Mouse (Mus musculus) midbrain, embryonic 12.5 days (tissue): ENCODE measurements around the gene Klhl28. TPM values are rescaled to one million over a fixed set of nuclear protein-coding genes. Genes with fewer than 3 reads are reported as not detected.

Experiments used
- ATAC-seq: fragments of 200-750 bp; cut with Nextera tagmentation; 2 replicates; pipeline ENCODE4 v1.8.0; 2017; ENCODE audit warnings: low read depth, moderate TSS enrichment, moderate library complexity; ENCODE audit not compliant: low FRiP score
- H3K27ac ChIP-seq: fragments of 300-500 bp; sonication (generic); replicated peaks from 2 replicates; pipeline ENCODE4 v1.5.1; 2016; ENCODE audit warnings: mild to moderate bottlenecking
- H3K27me3 ChIP-seq: fragments of 300-500 bp; sonication (generic); 2 replicates; pipeline ENCODE4 v1.6.1; 2016; ENCODE audit warnings: mild to moderate bottlenecking
- H3K36me3 ChIP-seq: fragments of 300-500 bp; sonication (generic); 2 replicates; pipeline ENCODE4 v1.6.1; 2016
- H3K4me1 ChIP-seq: fragments of 300-500 bp; sonication (generic); 2 replicates; pipeline ENCODE4 v1.6.1; 2016
- H3K4me2 ChIP-seq: fragments of 300-500 bp; sonication (generic); replicated peaks from 2 replicates; pipeline ENCODE4 v1.6.1; 2016; ENCODE audit warnings: mild to moderate bottlenecking, moderate library complexity
- H3K4me3 ChIP-seq: fragments of 300-500 bp; sonication (generic); 2 replicates; pipeline ENCODE4 v1.5.1; 2016; ENCODE audit warnings: mild to moderate bottlenecking
- H3K9ac ChIP-seq: fragments of 300-500 bp; sonication (generic); replicated peaks from 2 replicates; pipeline ENCODE4 v1.6.1; 2016; ENCODE audit warnings: mild to moderate bottlenecking, moderate library complexity
- H3K9me3 ChIP-seq: fragments of 300-500 bp; sonication (generic); 2 replicates; pipeline ENCODE4 v1.6.1; 2016; ENCODE audit warnings: mild to moderate bottlenecking
- WGBS: fragments of 180-500 bp; shearing (Covaris S2); methylation state at CpG from one replicate; pipeline ENCODE4 v1.1.7; 2016; 5-methylcytosine and 5-hydroxymethylcytosine counted together
- polyA plus RNA-seq: library from polyadenylated mRNA; unstranded; fragments of >200 nt; fragmentation: Nextera tagmentation; extraction: Ambion mirVana; gene quantifications from 2 replicates; pipeline ENCODE4 v1.2.1, GENCODE M21; 2016

The Klhl28 gene
- polyA plus RNA-seq, 1 experiment from 2014 or later, result 19.5 TPM

DNA sequence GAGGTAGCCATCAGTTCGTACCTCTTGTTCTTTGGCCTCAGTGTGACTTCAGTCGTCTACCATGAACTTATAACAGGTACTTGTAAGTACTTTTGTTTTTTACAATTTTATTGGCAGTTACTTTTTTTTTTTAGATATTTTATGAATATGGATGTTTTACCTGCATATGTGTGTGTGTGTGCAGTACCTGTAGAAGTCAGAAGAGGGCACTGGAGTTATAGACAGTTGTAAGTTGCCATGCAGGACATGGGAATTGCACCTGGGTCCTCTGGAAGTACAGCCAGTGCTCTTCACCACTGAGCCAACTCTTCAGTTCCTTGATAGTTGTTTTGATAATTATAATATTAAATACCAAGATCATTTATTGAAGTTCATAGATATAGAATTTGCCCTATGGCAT is 27.8 kb downstream of the Klhl28 start:
- WGBS, result 84% methylated on average over 2 of the region's 2 CpGs

DNA sequence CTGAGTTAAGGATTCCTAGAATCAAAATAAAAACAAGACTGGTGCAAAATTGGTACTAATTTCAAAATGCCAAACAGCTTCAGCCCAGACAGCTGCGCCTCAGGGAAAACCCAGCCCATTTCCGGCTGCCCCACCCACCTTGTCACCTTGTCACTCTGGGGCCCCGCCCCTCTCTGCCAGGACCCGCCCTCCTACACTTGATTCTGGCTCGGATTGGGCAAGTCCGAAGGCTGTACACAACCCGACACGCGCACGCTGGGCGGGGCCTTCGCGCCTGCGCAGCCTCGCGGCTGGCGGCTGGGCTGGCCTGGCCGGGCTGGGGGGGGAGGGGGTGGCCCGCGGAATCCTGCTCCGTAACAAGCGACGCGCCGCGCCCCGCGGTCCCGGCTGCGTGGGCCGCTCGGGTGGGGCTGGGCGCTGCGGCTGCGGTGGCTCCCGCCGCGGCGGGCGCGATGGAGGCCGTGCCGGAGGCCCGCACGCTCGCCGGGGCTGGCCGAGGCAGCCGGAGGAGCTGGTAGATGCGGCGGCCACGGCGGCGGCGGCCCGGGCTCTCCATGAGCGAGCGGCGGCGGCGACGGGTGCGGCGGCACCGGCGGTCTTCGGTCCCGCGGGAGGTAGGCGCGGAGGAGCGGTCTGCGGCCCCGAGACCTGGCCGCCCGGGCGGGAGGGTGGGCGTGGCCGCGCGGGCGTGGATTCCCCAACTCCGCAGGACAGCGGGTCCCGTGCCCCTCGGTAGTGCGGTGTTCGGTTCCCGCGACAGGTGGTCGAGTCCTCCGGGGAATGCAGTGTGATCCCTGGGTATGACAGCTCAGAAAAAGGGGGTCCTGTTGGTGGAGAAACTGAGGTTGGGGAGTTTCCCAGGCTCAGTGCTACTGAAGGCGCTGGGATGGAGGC is 47.5 kb downstream of the Klhl28 start, which contains the start of gene Gm527:
Gene Gm527 (plus strand): TSS at position 329 of the 894 bp plus-strand sequence.
- Histone ChIP-seq H3K4me3 (peak within 1 kb of the TSS; percentile 77), H3K27ac (peak within 1 kb of the TSS; percentile 74), H3K36me3 (peaks cover 6% of the 10 kb centered on the region; the same call in 1 of the 2 replicates), H3K9ac (peak within 1 kb of the TSS; percentile 87), H3K27me3 (peaks cover 5% of the 10 kb centered on the region), H3K4me1 (no peaks in the 10 kb centered on the region), H3K4me2 (peak within 1 kb of the TSS; percentile 84), H3K9me3 (no peaks in the 10 kb centered on the region)
- peak; percentile 100 for ATAC-seq
- under 1% methylated on average over 53 of the region's 93 CpGs for WGBS

More for the DNA sequence above, 27.8 kb downstream of the Klhl28 start:
- no peaks in the 10 kb centered on the region for H3K9me3 ChIP-seq
- no peaks in the 10 kb centered on the region for H3K4me1 ChIP-seq
- no peak overlapping the region for H3K9ac ChIP-seq
- no peak for ATAC-seq
- no peak overlapping the region for H3K4me3 ChIP-seq
- no peaks in the 10 kb centered on the region for H3K27me3 ChIP-seq
- no peak overlapping the region for H3K27ac ChIP-seq
- no peak overlapping the region for H3K4me2 ChIP-seq
- H3K36me3 ChIP-seq, result peaks cover 10% of the 10 kb centered on the region; the same call in 1 of the 2 replicates

DNA sequence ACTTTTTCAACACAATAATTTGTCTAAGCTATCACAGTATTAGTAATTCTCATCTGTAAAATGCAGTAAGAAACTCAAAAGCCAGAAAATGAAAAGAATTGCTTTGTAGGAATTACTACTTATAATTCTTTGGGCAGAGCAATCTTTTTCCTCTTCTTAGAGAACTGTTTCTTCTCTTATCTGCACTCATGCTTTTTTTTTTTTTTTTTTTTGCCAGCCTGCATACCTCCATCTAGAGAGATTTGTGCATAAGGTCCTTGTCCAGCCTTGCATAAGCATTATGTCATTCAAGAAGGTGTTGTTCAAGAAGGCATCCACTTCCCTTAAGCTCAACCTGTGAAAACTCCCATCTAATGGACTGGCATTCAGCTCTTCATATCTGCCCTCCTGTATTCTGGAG is 48.6 kb downstream of the Klhl28 start:
- Histone ChIP-seq H3K36me3 (no peaks in the 10 kb centered on the region), H3K4me2 (no peak overlapping the region)

DNA sequence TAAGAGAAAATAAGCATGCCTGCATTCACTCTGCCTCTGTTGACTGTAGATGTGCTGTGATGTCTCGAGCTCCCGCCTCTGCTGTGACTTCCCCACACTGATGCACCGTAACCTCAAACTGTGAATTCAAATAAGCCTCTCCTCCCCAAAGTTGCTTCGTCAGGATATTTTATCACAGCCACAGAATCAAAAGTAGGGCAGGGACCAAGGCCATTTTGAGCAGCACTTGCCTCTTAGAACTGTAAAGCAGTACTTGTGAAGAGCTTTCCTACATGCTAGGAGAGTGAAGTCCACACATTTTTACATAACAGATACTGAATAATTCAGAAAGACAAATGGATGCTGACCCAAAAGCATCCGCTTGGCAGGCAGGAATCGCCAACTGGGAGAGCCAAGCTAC is 52.3 kb downstream of the Klhl28 start:
- no peak overlapping the region for H3K9ac ChIP-seq
- ATAC-seq, result no peak
- H3K4me3 ChIP-seq, result no peak overlapping the region
- WGBS, result 69% methylated on average over 6 of the region's 6 CpGs
- H3K4me2 ChIP-seq, result no peak overlapping the region
- no peaks in the 10 kb centered on the region for H3K4me1 ChIP-seq
- peaks cover 5% of the 10 kb centered on the region for H3K27me3 ChIP-seq
- no peaks in the 10 kb centered on the region for H3K9me3 ChIP-seq
- H3K36me3 ChIP-seq, result no peaks in the 10 kb centered on the region
- H3K27ac ChIP-seq, result no peak overlapping the region

More for the DNA sequence above, 48.6 kb downstream of the Klhl28 start:
- Histone ChIP-seq H3K27me3 (peaks cover 5% of the 10 kb centered on the region), H3K27ac (no peak overlapping the region), H3K4me3 (no peak overlapping the region), H3K9me3 (no peaks in the 10 kb centered on the region), H3K4me1 (no peaks in the 10 kb centered on the region), H3K9ac (no peak overlapping the region)
- ATAC-seq, result no peak

DNA sequence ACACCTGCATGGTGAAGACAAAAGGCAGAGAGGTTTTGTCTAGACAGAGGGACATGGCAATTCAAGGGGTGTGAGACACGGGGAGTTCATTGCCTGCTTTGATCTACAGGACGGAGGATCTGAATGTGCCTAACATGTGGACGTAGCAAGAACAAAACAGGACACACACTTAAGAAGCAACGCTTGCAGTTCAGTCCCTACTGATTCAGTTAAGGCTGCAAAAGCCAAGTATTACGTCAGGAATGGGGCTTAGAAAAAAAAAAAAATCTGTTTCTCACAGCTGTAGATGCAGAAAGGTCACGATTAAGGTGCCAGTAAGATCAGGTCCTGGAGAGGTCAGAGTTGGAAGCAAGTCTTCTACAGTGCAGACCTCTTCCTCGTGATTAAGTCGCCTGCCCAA is 62.1 kb downstream of the Klhl28 start:
- Histone ChIP-seq H3K36me3 (no peaks in the 10 kb centered on the region), H3K27me3 (no peaks in the 10 kb centered on the region), H3K4me2 (no peak overlapping the region), H3K4me3 (no peak overlapping the region), H3K9ac (no peak overlapping the region), H3K27ac (no peak overlapping the region), H3K4me1 (peaks cover 5% of the 10 kb centered on the region; the same call in 1 of the 2 replicates), H3K9me3 (no peaks in the 10 kb centered on the region)
- ATAC-seq, result no peak
- 77% methylated on average over 8 of the region's 8 CpGs for WGBS

DNA sequence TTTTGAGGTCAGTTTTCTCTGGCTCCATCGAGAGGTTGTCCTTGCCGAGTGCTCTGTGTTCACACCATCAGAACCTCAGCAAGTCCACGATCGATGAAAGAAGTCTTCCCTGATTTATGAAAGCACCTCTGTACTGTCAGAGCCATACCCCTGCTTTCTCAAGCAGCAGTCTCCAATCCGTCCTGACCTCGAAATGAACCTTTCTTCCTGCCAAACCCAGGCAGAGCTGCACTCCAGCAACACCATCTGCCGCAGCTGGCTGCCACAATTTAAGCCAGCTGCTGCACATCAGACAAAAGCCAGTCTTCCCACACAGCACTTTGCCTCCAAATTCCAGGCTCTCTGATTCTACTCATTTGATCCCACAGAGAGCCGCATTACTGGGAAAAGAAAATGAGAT is 62.8 kb downstream of the Klhl28 start:
- H3K36me3 ChIP-seq, result no peaks in the 10 kb centered on the region
- no peak overlapping the region for H3K9ac ChIP-seq
- WGBS, result 52% methylated on average over 8 of the region's 8 CpGs
- H3K9me3 ChIP-seq, result no peaks in the 10 kb centered on the region
- no peak for ATAC-seq
- H3K27ac ChIP-seq, result no peak overlapping the region
- no peaks in the 10 kb centered on the region for H3K27me3 ChIP-seq
- H3K4me1 ChIP-seq, result peaks cover 5% of the 10 kb centered on the region; the same call in 1 of the 2 replicates
- H3K4me3 ChIP-seq, result no peak overlapping the region
- H3K4me2 ChIP-seq, result no peak overlapping the region

DNA sequence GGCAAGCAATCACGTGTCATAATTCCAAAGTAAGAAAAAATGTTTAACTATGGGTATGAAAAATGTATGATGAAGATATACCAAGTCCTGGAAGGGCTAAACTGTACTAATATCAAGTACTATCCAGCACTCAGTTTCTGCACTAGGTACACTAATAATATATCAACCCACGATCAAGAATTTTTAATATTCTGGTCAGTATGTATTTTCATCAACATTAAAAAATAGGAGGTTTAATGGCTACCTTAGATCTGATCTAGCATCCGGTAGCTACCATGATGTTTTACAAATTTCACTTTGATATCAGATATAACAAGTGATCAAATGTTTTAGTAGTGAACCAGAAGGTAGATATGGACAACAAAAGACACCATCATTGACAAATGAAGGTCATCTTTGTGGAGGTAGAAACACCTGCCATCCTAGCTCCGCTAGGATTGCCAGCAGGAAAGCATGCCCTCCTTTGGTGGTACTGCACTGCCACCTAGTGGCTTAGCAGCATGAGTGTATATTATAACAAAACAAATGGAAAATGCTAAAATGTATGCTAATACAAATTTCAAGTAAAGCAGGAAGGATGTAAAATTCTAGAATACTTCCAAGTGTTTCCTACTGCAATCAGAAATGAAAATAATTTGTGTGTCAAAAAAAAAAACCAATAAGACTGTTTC is 68.1 kb downstream of the Klhl28 start:
- H3K36me3 ChIP-seq, result no peaks in the 10 kb centered on the region
- WGBS, result 47% methylated on average over 4 of the region's 4 CpGs
- H3K4me1 ChIP-seq, result no peaks in the 10 kb centered on the region
- no peak overlapping the region for H3K27ac ChIP-seq
- no peaks in the 10 kb centered on the region for H3K9me3 ChIP-seq
- H3K9ac ChIP-seq, result no peak overlapping the region
- H3K4me3 ChIP-seq, result no peak overlapping the region
- no peak overlapping the region for H3K4me2 ChIP-seq
- peak; percentile 69; the same call in 1 of the 2 replicates for ATAC-seq
- no peaks in the 10 kb centered on the region for H3K27me3 ChIP-seq

Other genes with a start within 250 kb of the Klhl28 start
- 2.9 and 3.7 TPM in 2 replicates for gene Gm527, start 47.6 kb downstream of the Klhl28 start, polyA plus RNA-seq
- gene Togaram1, start 270 bp upstream of the Klhl28 start, polyA plus RNA-seq, result 27.5 and 33.4 TPM in 2 replicates
- gene Prpf39, start 70.8 kb upstream of the Klhl28 start, polyA plus RNA-seq, result 66.9 and 68.1 TPM in 2 replicates
- 619 and 629 TPM in 2 replicates for gene Fkbp3, start 108.5 kb upstream of the Klhl28 start, polyA plus RNA-seq
- 14.3 and 15.9 TPM in 2 replicates for gene Fancm, start 110.1 kb upstream of the Klhl28 start, polyA plus RNA-seq
- 63.4 and 70.5 TPM in 2 replicates for gene Mis18bp1, start 207.1 kb upstream of the Klhl28 start, polyA plus RNA-seq